Mouse (Mus musculus): Measurements from ENCODE around the gene Klhl41.
"Not testable (repeated sequence)": the region's sequence is repeated elsewhere in the genome, so short reads cannot be mapped to it uniquely, and the experiment has no call there.

GRCm38 (mm10) chr2:69677215-69677614, 7.3 kb downstream of the Klhl41 start:
- not testable (repeated sequence) for TF ChIP-seq CTCF (IDR thresholded peaks at IDR 0.05; ENCODE audit: borderline replicate concordance, insufficient read depth, low read depth, low read length); POLR2A (IDR thresholded peaks at IDR 0.05; ENCODE audit: borderline replicate concordance, insufficient read depth, low read length)

Measured in cerebellum, adult 2 months (tissue).